Mouse (Mus musculus) ovary, adult 10 weeks (tissue): ENCODE results near the gene Epha8. TPM values are rescaled to one million over a fixed set of nuclear protein-coding genes. Genes with fewer than 3 reads are reported as not detected.

Experiments
- polyA plus RNA-seq: library from polyadenylated mRNA; stranded (reverse); fragments of 350-450 nt; fragmentation: Illumina TruSeq; extraction: RNeasy Lipid Tissue Mini Kit (QIAGEN cat#74804); gene quantifications from one replicate; pipeline ENCODE4 v1.2.3, GENCODE M21; 2014

Epha8 gene
- not detected for polyA plus RNA-seq

DNA sequence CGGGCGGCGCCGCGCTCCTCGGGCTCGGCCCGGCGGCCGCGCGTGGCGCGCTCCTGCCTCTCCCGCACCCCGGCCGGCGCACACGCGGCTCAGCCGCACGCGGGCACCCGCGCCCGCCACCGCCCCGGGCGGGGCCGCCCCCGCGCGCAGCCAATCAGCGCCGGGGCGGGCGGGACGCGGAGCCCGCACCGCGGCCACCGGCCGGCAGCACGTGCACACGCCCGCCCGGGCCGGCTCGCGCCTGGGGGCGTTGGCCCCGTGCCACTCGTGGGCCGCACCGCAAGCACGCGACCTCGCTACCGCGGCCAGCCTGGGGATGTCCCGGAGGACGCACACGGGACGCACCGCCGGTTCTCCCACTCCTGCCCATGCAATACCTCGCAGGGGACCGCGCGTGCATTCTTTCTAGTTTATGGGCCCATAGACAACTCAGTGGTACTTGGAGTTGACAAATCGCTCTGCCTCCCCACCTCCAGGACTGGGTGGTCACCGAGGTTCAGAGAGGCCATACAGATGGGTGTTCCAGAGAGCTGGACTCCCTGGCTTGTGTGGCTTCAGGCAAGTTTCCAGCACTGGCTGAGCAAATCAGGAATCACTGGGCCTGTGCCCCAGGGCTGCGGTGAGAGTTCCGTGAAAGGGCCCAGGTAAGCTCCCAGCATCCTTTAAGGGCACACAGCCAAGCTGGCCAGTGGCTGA is at the start of gene Epha8:
Epha8 (minus strand) TSS at position 66 of the 696 bp plus-strand sequence.

DNA sequence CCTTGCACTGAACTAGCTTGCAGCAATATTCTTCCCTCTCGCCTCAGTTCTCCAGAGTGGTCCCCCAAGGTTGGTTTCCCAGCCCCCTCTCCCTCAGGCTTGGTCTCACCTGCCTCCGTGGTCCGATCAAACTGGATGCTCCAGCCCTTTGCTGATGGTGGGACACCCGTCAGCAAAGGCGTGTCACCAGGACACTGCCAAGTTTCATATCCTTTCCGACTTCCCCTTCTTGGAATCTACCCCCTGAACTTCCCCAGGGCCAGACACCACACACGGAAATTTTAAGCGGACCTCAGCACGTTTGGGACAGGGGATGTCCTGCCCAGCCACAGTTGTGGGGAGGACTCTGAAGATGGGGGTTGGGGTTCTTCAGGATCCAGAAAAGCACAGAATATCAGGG is 58.0 kb downstream of the Epha8 start, which contains the start of gene C1qa:
C1qa (minus strand) TSS at position 167 of the 400 bp plus-strand sequence.

DNA sequence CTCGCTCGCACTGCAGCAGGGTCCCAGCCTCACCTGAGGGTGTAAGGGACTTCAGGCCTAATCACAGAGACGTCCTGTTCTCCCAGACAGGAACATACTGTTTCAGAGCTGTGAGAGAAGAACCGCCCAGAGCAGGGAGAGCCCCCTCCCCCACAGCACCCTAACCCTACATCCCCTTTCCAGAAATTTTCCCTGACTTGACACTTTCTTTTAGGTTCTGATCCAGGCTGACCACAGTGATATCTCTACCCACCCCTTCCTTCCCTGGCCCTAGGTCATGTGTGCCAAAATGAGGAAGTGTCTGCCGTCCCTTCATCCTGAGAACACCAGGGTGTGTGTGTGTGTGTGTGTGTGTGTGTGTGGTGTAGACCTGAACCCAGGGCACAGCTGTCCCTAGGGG is 63.8 kb downstream of the Epha8 start, which contains the start of gene C1qc:
C1qc (minus strand) TSS at position 255 of the 400 bp plus-strand sequence.

DNA sequence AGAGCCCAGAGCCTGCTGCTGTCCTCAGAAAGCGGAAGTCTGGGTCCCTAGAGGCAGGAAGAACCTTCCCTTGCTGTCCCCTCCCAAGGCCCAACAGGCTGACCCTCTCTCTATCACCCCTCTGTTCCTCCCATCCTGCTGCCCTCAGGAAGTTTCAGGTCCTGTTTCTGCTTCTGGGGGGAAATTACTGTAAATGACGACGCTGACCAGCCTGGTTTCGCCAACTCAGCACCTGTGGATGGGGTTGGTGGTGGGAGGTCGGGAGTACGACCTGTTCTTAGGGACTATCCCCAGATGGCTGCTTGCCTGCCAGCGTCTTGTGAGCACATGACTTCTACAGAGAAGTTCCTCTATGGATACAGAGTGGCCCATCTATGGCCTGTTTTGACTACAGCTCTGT is 70.5 kb downstream of the Epha8 start, which contains the start of gene C1qb:
C1qb (minus strand) TSS at position 87 of the 400 bp plus-strand sequence.

Other genes starting within 250 kb of the Epha8 start
- gene Ephb2, start 120.8 kb downstream of the Epha8 start, polyA plus RNA-seq: 0.57 TPM
- gene C1qb, start 70.6 kb downstream of the Epha8 start, polyA plus RNA-seq: 0.91 TPM
- 4.4 TPM for gene C1qc, start 63.8 kb downstream of the Epha8 start, polyA plus RNA-seq
- gene C1qa, start 58.0 kb downstream of the Epha8 start, polyA plus RNA-seq: 7.5 TPM
- gene Zbtb40, start 92.0 kb upstream of the Epha8 start, polyA plus RNA-seq: 1.0 TPM